Mouse (Mus musculus) limb, embryonic 14.5 days (tissue): Measurements from ENCODE around the gene Fam196b. TPM values are rescaled to one million over a fixed set of nuclear protein-coding genes. Genes with fewer than 3 reads are reported as not detected.

Experiments
- ATAC-seq: fragments of 200-750 bp; cut with Nextera tagmentation; 2 replicates; pipeline ENCODE4 v1.8.0; 2017; ENCODE audit warnings: low read depth, moderate number of reproducible peaks, moderate TSS enrichment; ENCODE audit not compliant: low FRiP score
- DNase-seq: peaks from one replicate; pipeline ENCODE4 v3.0.0-alpha.2; 2015; ENCODE audit warnings: low spot score
- H3K27ac ChIP-seq: fragments of 300-500 bp; sonication (generic); replicated peaks from 2 replicates; pipeline ENCODE4 v1.5.1; 2014; ENCODE audit warnings: low read depth, mild to moderate bottlenecking, low read length, moderate library complexity, mixed read lengths
- H3K27me3 ChIP-seq: fragments of 300-500 bp; sonication (generic); 2 replicates; pipeline ENCODE4 v1.6.1; 2014; ENCODE audit warnings: low read length, mixed read lengths; ENCODE audit not compliant: control insufficient read depth, insufficient read depth
- H3K36me3 ChIP-seq: fragments of 300-500 bp; sonication (generic); 2 replicates; pipeline ENCODE4 v1.6.1; 2014; ENCODE audit warnings: mild to moderate bottlenecking, low read length, moderate library complexity, mixed read lengths; ENCODE audit not compliant: control insufficient read depth, insufficient read depth
- H3K4me1 ChIP-seq: fragments of 300-500 bp; sonication (generic); 2 replicates; pipeline ENCODE4 v1.6.1; 2014; ENCODE audit warnings: antibody characterized with exemption, low read length, mixed read lengths; ENCODE audit not compliant: control insufficient read depth, insufficient read depth
- H3K4me2 ChIP-seq: fragments of 300-500 bp; sonication (generic); replicated peaks from 2 replicates; pipeline ENCODE4 v1.6.1; 2014; ENCODE audit warnings: low read depth, mild to moderate bottlenecking, low read length, moderate library complexity; ENCODE audit not compliant: severe bottlenecking
- H3K4me3 ChIP-seq: fragments of 300-500 bp; sonication (generic); replicated peaks from 2 replicates; pipeline ENCODE4 v1.5.1; 2014; ENCODE audit warnings: low read length
- H3K9ac ChIP-seq: fragments of 300-500 bp; sonication (generic); 2 replicates; pipeline ENCODE4 v1.6.1; 2014; ENCODE audit warnings: mild to moderate bottlenecking, low read depth, low read length, moderate library complexity; ENCODE audit not compliant: severe bottlenecking
- H3K9me3 ChIP-seq: fragments of 300-500 bp; sonication (generic); 2 replicates; pipeline ENCODE4 v1.6.1; 2016; ENCODE audit warnings: low read length; ENCODE audit not compliant: control insufficient read depth
- POLR2A ChIP-seq: fragments of 200-500 bp; IDR thresholded peaks from 2 replicates; pipeline ENCODE4 v1.8.0; 2012; ENCODE audit warnings: inconsistent platforms, mild to moderate bottlenecking, moderate library complexity, borderline replicate concordance; ENCODE audit not compliant: insufficient read depth, insufficient read length; ENCODE audit errors: extremely low read depth
- WGBS: fragments of 180-500 bp; shearing (Covaris S2); extraction: QIAGEN DNeasy Blood & Tissue Kit; methylation state at CpG from one replicate; pipeline ENCODE4 v1.1.7; 2014; 5-methylcytosine and 5-hydroxymethylcytosine counted together
- polyA plus RNA-seq, 2 experiments: library from polyadenylated mRNA; depleted of rRNA in 1 of 2; stranded (reverse) in 1 of 2; unstranded in 1 of 2; fragments of >200 nt; fragmentation: Nextera tagmentation in 1 of 2; extraction: Ambion mirVana in 1 of 2; gene quantifications; 2 replicates each; pipeline versions ENCODE4 v1.2.1 to v1.2.3; 2012 to 2014

Gene Fam196b
- polyA plus RNA-seq, 2 experiments = 1.1 to 2.2 TPM

DNA sequence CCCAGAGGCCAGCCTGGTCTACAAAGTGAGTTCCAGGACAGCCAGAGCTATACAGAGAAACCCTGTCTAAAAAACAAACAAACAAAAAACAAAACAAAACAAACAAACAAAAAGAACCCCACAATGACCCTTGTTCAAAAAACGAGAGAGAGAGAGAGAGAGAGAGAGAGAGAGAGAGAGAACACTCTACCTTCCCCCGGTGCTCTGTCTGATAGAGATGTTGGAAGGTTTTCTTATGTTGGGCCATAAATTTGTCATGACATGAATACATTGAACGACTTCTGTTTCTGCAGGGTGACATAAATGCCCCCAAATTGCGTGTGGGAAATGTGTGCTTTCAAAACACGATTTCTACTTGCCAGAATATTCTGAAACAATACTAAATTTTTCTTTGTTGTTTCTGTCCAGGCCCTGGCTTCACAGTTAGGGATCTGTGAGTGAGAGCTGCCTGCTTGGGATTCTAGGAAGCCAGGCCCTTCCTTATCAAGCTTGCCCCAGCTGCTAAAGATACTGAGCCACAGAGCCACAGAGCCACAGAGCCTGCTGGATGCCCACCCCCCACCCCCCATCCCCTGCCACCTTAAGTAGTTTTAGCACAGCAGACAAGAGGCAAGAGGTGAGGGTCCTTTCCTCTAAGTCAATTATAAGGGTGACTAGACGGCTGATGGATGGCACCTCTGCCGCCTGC lies 17.9 kb downstream of the Fam196b start:
- Histone ChIP-seq H3K4me2 (no peak overlapping the region), H3K9ac (no peak overlapping the region), H3K27ac (no peak overlapping the region), H3K36me3 (no peaks in the 10 kb centered on the region), H3K4me3 (no peak overlapping the region), H3K9me3 (no peaks in the 10 kb centered on the region), H3K4me1 (no peaks in the 10 kb centered on the region), H3K27me3 (no peaks in the 10 kb centered on the region)
- ATAC-seq (no peak), DNase-seq (no peak)
- WGBS = 68% methylated on average over 7 of the region's 7 CpGs
- TF ChIP-seq POLR2A = no peak

DNA sequence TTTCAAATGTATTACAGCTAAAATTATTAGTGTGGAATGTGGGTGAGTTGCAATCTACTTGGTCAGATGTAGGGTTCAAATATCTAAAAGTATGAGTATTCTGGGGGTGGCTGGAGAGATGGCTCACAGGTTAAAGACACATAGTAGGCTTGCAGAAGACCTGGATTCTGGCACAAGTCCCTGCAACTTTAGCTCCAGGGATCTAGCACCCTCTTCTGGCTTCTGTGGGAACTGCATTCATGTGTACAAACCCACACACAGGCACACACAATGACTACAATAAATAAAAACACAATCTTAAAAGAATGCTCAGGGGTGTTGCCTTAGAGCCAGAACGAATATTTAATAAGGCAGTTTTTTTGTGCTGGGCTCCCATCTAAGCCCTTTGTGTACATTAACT lies 23.3 kb downstream of the Fam196b start:
- 73% methylated on average over 1 of the region's 1 CpGs for WGBS
- ATAC-seq = no peak
- no peak for DNase-seq
- no peak overlapping the region for H3K4me2 ChIP-seq
- H3K9ac ChIP-seq = no peak overlapping the region
- no peak overlapping the region for H3K4me3 ChIP-seq
- H3K9me3 ChIP-seq = no peaks in the 10 kb centered on the region
- no peaks in the 10 kb centered on the region for H3K27me3 ChIP-seq
- no peaks in the 10 kb centered on the region for H3K4me1 ChIP-seq
- TF ChIP-seq POLR2A = no peak
- no peaks in the 10 kb centered on the region for H3K36me3 ChIP-seq
- no peak overlapping the region for H3K27ac ChIP-seq

DNA sequence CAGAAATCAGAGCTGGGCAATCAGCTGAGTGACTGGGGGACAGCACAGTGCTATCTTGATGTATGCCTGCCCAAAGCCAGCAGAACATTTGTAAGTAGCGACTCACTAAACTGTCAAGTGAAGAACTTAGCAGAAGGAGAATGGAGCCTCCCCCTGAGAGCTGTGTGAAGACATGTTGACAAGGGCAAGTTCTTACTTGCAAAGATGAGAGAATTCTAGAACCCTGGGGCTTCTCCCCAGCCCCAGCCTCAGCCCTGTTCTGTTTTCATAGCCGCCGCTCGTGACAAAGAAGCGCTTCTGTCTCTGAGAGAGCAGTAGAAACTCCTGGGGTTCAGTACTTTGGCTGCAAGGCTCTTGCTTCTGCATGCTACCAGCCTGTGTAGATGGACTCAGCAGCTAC lies 25.1 kb downstream of the Fam196b start:
- H3K27me3 ChIP-seq = no peaks in the 10 kb centered on the region
- 74% methylated on average over 5 of the region's 5 CpGs for WGBS
- no peak overlapping the region for H3K4me2 ChIP-seq
- DNase-seq = no peak
- no peak for TF ChIP-seq POLR2A
- H3K9ac ChIP-seq = no peak overlapping the region
- no peaks in the 10 kb centered on the region for H3K9me3 ChIP-seq
- no peaks in the 10 kb centered on the region for H3K36me3 ChIP-seq
- H3K4me1 ChIP-seq = no peaks in the 10 kb centered on the region
- no peak overlapping the region for H3K4me3 ChIP-seq
- ATAC-seq = no peak
- H3K27ac ChIP-seq = no peak overlapping the region

DNA sequence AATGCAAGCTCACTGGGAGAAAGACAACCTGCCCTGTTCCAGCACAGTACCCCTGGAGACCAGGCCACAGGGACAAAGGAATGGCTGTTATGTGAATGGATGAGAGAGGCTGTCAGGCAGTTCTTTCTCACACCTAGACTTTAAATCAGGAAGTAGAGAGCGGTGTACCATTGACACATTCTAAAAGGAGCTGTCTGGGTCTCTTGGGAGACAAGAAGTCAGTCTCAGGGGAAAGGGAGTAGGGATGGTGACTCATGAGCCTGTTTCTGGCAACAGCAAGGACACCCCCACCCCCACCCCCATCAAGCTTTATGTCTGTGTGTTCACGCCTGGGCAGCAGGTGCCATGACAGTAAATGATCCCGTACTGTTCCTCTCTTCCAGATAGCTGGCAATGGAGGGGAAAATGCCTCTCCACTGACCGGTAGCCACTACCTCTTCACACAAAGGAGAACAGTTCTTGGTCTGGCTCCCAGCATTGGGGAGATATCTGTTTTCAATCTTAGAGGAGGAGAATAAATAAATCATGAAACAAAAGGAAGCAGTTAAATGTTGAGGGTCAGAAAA lies 29.2 kb downstream of the Fam196b start:
- no peak for DNase-seq
- WGBS = 69% methylated on average over 4 of the region's 4 CpGs
- Histone ChIP-seq H3K4me2 (no peak overlapping the region), H3K27ac (no peak overlapping the region), H3K4me1 (peaks cover 8% of the 10 kb centered on the region), H3K27me3 (no peaks in the 10 kb centered on the region), H3K9ac (no peak overlapping the region), H3K36me3 (no peaks in the 10 kb centered on the region; the same call in 1 of the 2 replicates), H3K9me3 (no peaks in the 10 kb centered on the region), H3K4me3 (no peak overlapping the region)
- no peak for ATAC-seq
- TF ChIP-seq POLR2A = no peak

DNA sequence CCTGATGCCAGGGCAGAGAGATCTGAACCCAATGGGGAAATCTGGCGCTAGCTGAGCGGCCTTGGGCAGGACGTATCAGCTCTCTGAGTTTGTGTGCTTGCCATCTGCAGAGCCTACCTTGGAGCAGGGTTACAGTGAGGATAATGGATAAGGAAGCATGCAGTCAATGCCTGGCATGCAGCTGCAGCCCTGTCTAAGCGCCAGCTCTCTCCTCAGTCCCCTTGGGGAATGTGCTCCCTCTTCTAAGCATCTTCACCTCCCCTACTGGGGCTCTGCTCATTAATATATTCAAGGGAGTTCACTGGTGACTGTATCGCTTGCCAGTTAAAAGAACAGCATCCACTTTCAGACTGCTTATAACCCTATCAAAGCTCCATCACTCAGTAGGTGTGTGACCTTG lies 29.7 kb downstream of the Fam196b start:
- no peak overlapping the region for H3K4me2 ChIP-seq
- no peak overlapping the region for H3K9ac ChIP-seq
- no peaks in the 10 kb centered on the region for H3K9me3 ChIP-seq
- 49% methylated on average over 5 of the region's 5 CpGs for WGBS
- no peak overlapping the region for H3K27ac ChIP-seq
- TF ChIP-seq POLR2A = no peak
- H3K36me3 ChIP-seq = no peaks in the 10 kb centered on the region; the same call in 1 of the 2 replicates
- H3K4me1 ChIP-seq = peaks cover 11% of the 10 kb centered on the region
- H3K4me3 ChIP-seq = no peak overlapping the region
- no peaks in the 10 kb centered on the region for H3K27me3 ChIP-seq
- ATAC-seq = no peak
- no peak for DNase-seq
